In genomic region chr8:111224153-111224552, GRCm38 (mm10) we compare ENCODE assay signal across 11 mouse cellular contexts. TPM values are rescaled to one million over a fixed set of nuclear protein-coding genes. Genes with fewer than 3 reads are reported as not detected.
DNase-seq lines count a peak whose midpoint lies in the region; ATAC-seq lines count a peak whose summit lies in the region.
"Had no signal": no experiment of that assay in that cellular context is flagged by ENCODE, and none has a peak within 500 bp of the region (broad histone marks: within the 10 kb centered on the region; RNA-seq: fewer than 3 reads in every experiment).

No protein-coding gene starts in this region.

- H3K9me3 ChIP-seq in heart, embryonic 16.5 days (replicated peaks; ENCODE audit: control insufficient read depth, low read length): no peaks in the 10 kb centered on the region
- H3K9me3 ChIP-seq: liver, embryonic 13.5 days; megakaryocyte, embryonic 14.5 days had no signal

- no peaks in the 10 kb centered on the region for H3K36me3 ChIP-seq in heart, embryonic 16.5 days (ENCODE audit: control insufficient read depth, insufficient read depth)
- H3K36me3 ChIP-seq: liver, embryonic 13.5 days had no signal

- H3K4me3 ChIP-seq in heart, embryonic 16.5 days (ENCODE audit: low read length): no peak overlapping the region
- H3K4me3 ChIP-seq: liver, embryonic 13.5 days; megakaryocyte, embryonic 14.5 days had no signal

- intact Hi-C loops in left cerebral cortex, postnatal 4 days (cut with DNase I): no loop called here
- intact Hi-C loops in left cerebral cortex, postnatal 10 days (cut with DNase I): no loop called here

- H3K4me2 ChIP-seq in heart, embryonic 16.5 days (ENCODE audit: low read depth, low read length): no peak overlapping the region
- H3K4me2 ChIP-seq: liver, embryonic 13.5 days had no signal

- 66% methylated on average over 5 of the region's 5 CpGs for WGBS in heart, embryonic 16.5 days

- no peak for ATAC-seq in heart, embryonic 16.5 days (replicated peaks; ENCODE audit: extremely low read depth, insufficient read depth, low FRiP score)

- DNase-seq in heart, adult 9 months (ENCODE audit: low spot score in 2 of 2): no peak
- DNase-seq in left cerebral cortex, postnatal 4 days: peak; percentile 11
- no peak for DNase-seq in left cerebral cortex, postnatal 10 days (ENCODE audit: extremely low spot score in 1 of 2, low spot score in 2 of 2)
- peak; percentile 33 for DNase-seq in NIH3T3 (ENCODE audit: low read depth)
- DNase-seq in kidney, postnatal 4 days: peak; percentile 22 to 33
- DNase-seq in testis, postnatal 14 days (ENCODE audit: low spot score): no peak
- DNase-seq: adrenal gland, postnatal 14 days; liver, embryonic 13.5 days; thymus, postnatal 14 days had no signal

- no peak overlapping the region for H3K9ac ChIP-seq in heart, embryonic 16.5 days (ENCODE audit: low read length)
- H3K9ac ChIP-seq: liver, embryonic 13.5 days had no signal

- H3K27me3 ChIP-seq in heart, embryonic 16.5 days (ENCODE audit: control insufficient read depth, insufficient read depth, low read length): no peaks in the 10 kb centered on the region
- H3K27me3 ChIP-seq: liver, embryonic 13.5 days; megakaryocyte, embryonic 14.5 days had no signal

- H3K4me1 ChIP-seq in heart, embryonic 16.5 days (ENCODE audit: control insufficient read depth, insufficient read depth, low read length): peaks cover 4% of the 10 kb centered on the region

- peak overlapping the region; percentile 14; the same call in 1 of the 2 replicates for H3K27ac ChIP-seq in heart, embryonic 16.5 days (ENCODE audit: low read length)
- H3K27ac ChIP-seq: liver, embryonic 13.5 days had no signal

RNA-seq across cellular contexts. Expression of gene Glg1, which starts 34.9 kb away (rescaled TPM):
- polyA plus RNA-seq in heart, embryonic 16.5 days (2015; fragmentation: Nextera tagmentation; extraction: Ambion mirVana): 55.7 and 58.6 TPM in 2 replicates
- 100 to 1,000 TPM; 107 to 114 TPM for total RNA-seq in left cerebral cortex, postnatal 4 days (2021)
- total RNA-seq in left cerebral cortex, postnatal 10 days (2021): 100 to 1,000 TPM; 123 to 127 TPM

Comparison
In these comparisons a context has a peak if more than half of its experiments do, and no peak if none do; other contexts are left out.
1. DNase-seq: peak in left cerebral cortex, postnatal 4 days (single experiment), NIH3T3 (single experiment) and kidney, postnatal 4 days (2 of 2); none in heart, adult 9 months (0 of 2), left cerebral cortex, postnatal 10 days (0 of 2) and testis, postnatal 14 days (single experiment).